Mouse (Mus musculus) neural tube, embryonic 11.5 days (tissue): ENCODE measurements at regions not wholly inside any gene's neighbourhood (a gene's known extent, or its start where the extent isn't known, plus 50 kb on each side); places are given as distances from the start of the nearest gene placed in this dataset.

ENCODE experiments used
- ATAC-seq: fragments of 200-750 bp; cut with Nextera tagmentation; 2 replicates; pipeline ENCODE4 v1.8.0; 2017; ENCODE audit warnings: moderate number of reproducible peaks, mild to moderate bottlenecking, moderate TSS enrichment, moderate library complexity; ENCODE audit not compliant: insufficient read depth, low FRiP score, low TSS enrichment
- DNase-seq: peaks from one replicate; pipeline ENCODE4 v3.0.0-alpha.2; 2015; ENCODE audit warnings: low spot score
- H3K27ac ChIP-seq: fragments of 300-500 bp; sonication (generic); 2 replicates; pipeline ENCODE4 v1.5.1; 2014; ENCODE audit warnings: low read depth, mild to moderate bottlenecking, low read length
- H3K27me3 ChIP-seq: fragments of 300-500 bp; sonication (generic); 2 replicates; pipeline ENCODE4 v1.6.1; 2014; ENCODE audit warnings: mild to moderate bottlenecking, low read length, mixed read lengths; ENCODE audit not compliant: control insufficient read depth, insufficient read depth
- H3K36me3 ChIP-seq: fragments of 300-500 bp; sonication (generic); 2 replicates; pipeline ENCODE4 v1.6.1; 2014; ENCODE audit warnings: mild to moderate bottlenecking, low read length, moderate library complexity, mixed read lengths; ENCODE audit not compliant: control insufficient read depth, insufficient read depth
- H3K4me1 ChIP-seq: fragments of 300-500 bp; sonication (generic); 2 replicates; pipeline ENCODE4 v1.6.1; 2014; ENCODE audit warnings: low read length, mixed read lengths; ENCODE audit not compliant: control insufficient read depth, insufficient read depth
- H3K4me2 ChIP-seq: fragments of 300-500 bp; sonication (generic); 2 replicates; pipeline ENCODE4 v1.6.1; 2014; ENCODE audit warnings: low read depth, mild to moderate bottlenecking, moderate library complexity
- H3K4me3 ChIP-seq: fragments of 300-500 bp; sonication (generic); 2 replicates; pipeline ENCODE4 v1.5.1; 2014; ENCODE audit warnings: low read depth, low read length
- H3K9ac ChIP-seq: fragments of 300-500 bp; sonication (generic); 2 replicates; pipeline ENCODE4 v1.6.1; 2014; ENCODE audit warnings: mild to moderate bottlenecking, low read length
- H3K9me3 ChIP-seq: fragments of 300-500 bp; sonication (generic); 2 replicates; pipeline ENCODE4 v1.6.1; 2016; ENCODE audit warnings: low read length; ENCODE audit not compliant: control insufficient read depth
- WGBS: fragments of 180-500 bp; shearing (Covaris S2); extraction: QIAGEN DNeasy Blood & Tissue Kit; methylation state at CpG from one replicate; pipeline ENCODE4 v1.1.7; 2014; 5-methylcytosine and 5-hydroxymethylcytosine counted together

- H3K9me3 ChIP-seq: no peaks in the 10 kb centered on the region
- 72% methylated on average over 5 of the region's 5 CpGs for WGBS
- no peaks in the 10 kb centered on the region for H3K27me3 ChIP-seq
- no peak for DNase-seq
- no peaks in the 10 kb centered on the region for H3K36me3 ChIP-seq
- no peak overlapping the region for H3K27ac ChIP-seq
- H3K9ac ChIP-seq: no peak overlapping the region
- H3K4me1 ChIP-seq: no peaks in the 10 kb centered on the region
- H3K4me3 ChIP-seq: no peak overlapping the region
- ATAC-seq: no peak
- no peak overlapping the region for H3K4me2 ChIP-seq
Measured at GRCm38 (mm10) chr4:110038696-110039095, 60.8 kb downstream of the Dmrta2 start.

DNA sequence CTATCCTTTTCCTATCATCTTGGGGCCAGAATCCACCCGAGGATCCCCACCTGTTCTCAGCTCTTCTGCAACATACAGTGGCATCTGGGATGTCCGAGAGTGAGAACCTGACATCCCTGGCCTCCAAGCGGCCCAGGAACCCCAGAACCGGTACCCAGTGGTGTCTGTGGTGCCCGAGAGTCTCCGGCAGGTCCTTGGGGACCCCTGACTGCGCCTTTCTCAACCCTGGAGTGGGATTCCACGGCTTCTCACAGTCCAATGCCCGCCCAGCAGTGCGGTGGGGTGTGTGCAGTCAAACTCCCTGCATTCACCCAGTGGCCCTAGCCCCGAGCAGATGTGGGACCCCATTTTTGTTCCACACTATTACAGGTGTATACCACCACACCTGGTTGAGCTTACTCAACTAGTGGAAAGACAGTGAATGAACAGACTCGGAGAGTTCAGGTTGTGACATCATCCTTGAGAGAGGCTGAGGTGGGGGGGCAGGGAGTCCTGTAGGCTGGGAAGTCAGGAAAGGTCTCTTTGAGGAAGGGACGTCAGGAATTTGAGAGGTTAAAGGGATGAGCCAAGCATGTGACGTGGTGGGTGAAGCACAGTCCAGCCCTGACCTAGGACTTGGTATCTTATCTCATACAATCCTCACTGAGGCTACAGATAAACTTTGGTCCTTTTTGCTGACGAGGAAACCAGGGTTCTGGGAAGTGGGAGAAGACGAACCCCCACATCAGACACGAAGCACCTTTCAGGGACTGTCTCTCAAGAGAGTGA is 67.2 kb downstream of the Dmrta2 start:
- Histone ChIP-seq H3K9ac (no peak overlapping the region), H3K4me1 (no peaks in the 10 kb centered on the region), H3K36me3 (no peaks in the 10 kb centered on the region), H3K4me2 (no peak overlapping the region), H3K27ac (no peak overlapping the region), H3K27me3 (no peaks in the 10 kb centered on the region), H3K9me3 (no peaks in the 10 kb centered on the region), H3K4me3 (no peak overlapping the region)
- no peak for DNase-seq
- no peak for ATAC-seq
- 82% methylated on average over 17 of the region's 17 CpGs for WGBS

DNA sequence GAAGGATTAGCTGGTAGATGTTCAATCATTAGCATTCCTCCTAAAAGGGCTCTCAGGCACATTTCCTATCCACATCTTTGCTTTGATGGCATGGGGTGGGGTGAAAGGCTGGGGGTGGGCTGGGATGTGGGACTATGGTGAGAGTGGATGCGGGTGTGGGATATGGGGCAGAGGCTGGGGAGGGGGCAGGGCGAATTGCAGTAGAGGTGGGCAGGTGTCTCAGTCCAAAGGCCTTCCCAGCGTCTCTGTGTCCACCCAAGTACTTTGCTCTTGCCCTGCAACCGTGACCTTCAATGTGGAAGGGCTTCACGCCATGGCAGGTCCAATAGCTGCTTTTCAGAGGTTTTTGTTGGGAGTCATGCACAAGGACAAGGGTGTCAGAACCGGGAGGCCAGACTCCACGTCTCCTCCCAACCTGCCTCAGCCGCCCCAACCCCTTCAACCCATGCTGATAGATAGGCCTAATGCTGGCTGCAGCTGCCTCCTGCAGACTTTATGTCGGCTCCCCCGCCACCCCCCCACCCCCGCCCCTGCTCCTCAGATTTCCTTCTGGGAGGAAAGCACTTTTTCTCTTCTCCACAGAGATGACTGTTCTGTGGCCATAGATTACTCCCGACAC is 67.9 kb downstream of the Dmrta2 start:
- 79% methylated on average over 12 of the region's 12 CpGs for WGBS
- no peak overlapping the region for H3K9ac ChIP-seq
- ATAC-seq (no peak), DNase-seq (no peak)
- H3K4me3 ChIP-seq: no peak overlapping the region
- no peak overlapping the region for H3K4me2 ChIP-seq
- no peaks in the 10 kb centered on the region for H3K9me3 ChIP-seq
- no peaks in the 10 kb centered on the region for H3K36me3 ChIP-seq
- H3K27me3 ChIP-seq: no peaks in the 10 kb centered on the region
- H3K27ac ChIP-seq: no peak overlapping the region
- H3K4me1 ChIP-seq: no peaks in the 10 kb centered on the region

DNA sequence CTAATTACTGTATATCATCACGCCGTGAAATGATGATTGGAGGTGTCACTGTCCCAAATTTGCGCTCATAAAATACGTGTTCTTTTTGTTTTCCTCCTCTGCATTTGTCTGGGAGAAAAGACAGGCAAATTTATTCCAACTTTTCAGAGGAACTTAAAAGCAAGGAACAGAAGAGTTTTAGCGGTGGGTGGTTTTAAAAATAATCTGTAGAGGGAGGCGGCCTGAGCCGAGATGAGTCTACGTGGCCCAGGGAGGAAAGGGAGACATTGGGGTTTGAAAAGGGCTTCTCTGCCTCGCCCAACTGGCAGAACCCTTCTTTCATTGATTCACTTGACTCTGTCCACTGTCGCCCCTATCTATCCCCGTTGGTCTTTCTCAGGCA is 68.4 kb downstream of the Dmrta2 start:
- Histone ChIP-seq H3K9ac (no peak overlapping the region), H3K4me3 (no peak overlapping the region), H3K4me1 (no peaks in the 10 kb centered on the region), H3K27me3 (no peaks in the 10 kb centered on the region), H3K36me3 (no peaks in the 10 kb centered on the region), H3K27ac (no peak overlapping the region), H3K9me3 (no peaks in the 10 kb centered on the region), H3K4me2 (no peak overlapping the region)
- 84% methylated on average over 11 of the region's 11 CpGs for WGBS
- DNase-seq: no peak
- ATAC-seq: no peak

- peak overlapping the region; percentile 56 for H3K9ac ChIP-seq
- no peak overlapping the region for H3K27ac ChIP-seq
- 3% methylated on average over 40 of the region's 40 CpGs for WGBS
- peak overlapping the region; percentile 31 for H3K4me3 ChIP-seq
- no peaks in the 10 kb centered on the region for H3K36me3 ChIP-seq
- no peaks in the 10 kb centered on the region for H3K9me3 ChIP-seq
- ATAC-seq: peak; percentile 95
- no peaks in the 10 kb centered on the region for H3K27me3 ChIP-seq
- peaks cover 6% of the 10 kb centered on the region; the same call in 1 of the 2 replicates for H3K4me1 ChIP-seq
- H3K4me2 ChIP-seq: peak overlapping the region; percentile 55
- peak; percentile 94 for DNase-seq
Measured at GRCm38 (mm10) chr4:110050393-110051280, 72.8 kb downstream of the Dmrta2 start.

DNA sequence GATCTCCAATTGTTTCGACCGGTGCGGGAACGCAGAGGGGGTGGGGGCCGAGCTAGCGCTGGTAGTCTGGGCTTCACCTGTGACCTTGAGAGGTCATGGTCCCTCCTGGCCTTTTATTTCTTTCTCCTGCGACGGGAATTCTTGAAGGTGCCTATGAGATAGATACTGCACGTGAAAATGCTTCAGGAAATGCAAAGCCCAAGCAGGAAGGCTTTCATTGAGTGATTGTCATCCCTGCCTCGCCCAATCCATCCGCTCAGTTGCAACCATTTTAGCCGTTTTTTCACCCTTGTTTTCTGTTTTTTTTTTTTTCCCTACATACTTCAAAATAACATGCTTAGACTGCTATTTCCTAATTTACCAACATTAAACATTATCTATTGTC is 73.4 kb downstream of the Dmrta2 start:
- no peak overlapping the region; the same call in 1 of the 2 replicates for H3K27ac ChIP-seq

DNA sequence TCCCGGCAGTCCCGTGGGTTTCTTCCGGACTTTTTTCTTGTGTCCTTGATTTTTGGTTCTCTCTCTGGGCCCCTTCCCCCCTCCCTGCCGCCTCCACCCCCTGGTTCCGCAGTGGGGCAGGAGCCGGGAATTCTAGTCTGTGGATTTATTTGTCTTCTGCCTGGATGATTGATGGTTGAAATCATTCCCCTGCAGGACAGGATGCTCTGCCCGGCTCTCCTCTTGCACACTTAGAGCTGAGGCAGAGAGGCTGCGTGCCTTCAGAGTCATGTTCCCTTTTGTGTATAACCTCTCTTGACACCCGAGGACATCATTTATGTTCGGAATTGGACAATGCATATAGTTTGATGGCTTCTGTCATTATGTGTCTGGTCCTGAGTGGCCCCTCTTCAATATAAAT is 74.0 kb downstream of the Dmrta2 start:
- 41% methylated on average over 10 of the region's 10 CpGs for WGBS
- DNase-seq: peak; percentile 25
- no peak overlapping the region for H3K4me2 ChIP-seq

More for the DNA sequence above, 73.4 kb downstream of the Dmrta2 start:
- Histone ChIP-seq H3K4me3 (peak overlapping the region; percentile 31), H3K4me2 (peak overlapping the region; percentile 55), H3K9me3 (no peaks in the 10 kb centered on the region), H3K4me1 (peaks cover 6% of the 10 kb centered on the region; the same call in 1 of the 2 replicates), H3K27me3 (no peaks in the 10 kb centered on the region), H3K9ac (peak overlapping the region; percentile 56), H3K36me3 (no peaks in the 10 kb centered on the region)
- DNase-seq (no peak), ATAC-seq (no peak; the same call in 1 of the 2 replicates)
- WGBS: 15% methylated on average over 12 of the region's 12 CpGs

GRCm38 (mm10) chr4:110052998-110053397 is 75.1 kb downstream of the Dmrta2 start:
- Histone ChIP-seq H3K9ac (no peak overlapping the region), H3K9me3 (no peaks in the 10 kb centered on the region), H3K27me3 (no peaks in the 10 kb centered on the region), H3K4me2 (no peak overlapping the region), H3K4me1 (peaks cover 6% of the 10 kb centered on the region; the same call in 1 of the 2 replicates), H3K4me3 (no peak overlapping the region), H3K27ac (no peak overlapping the region), H3K36me3 (no peaks in the 10 kb centered on the region)
- WGBS: 83% methylated on average over 4 of the region's 4 CpGs
- ATAC-seq: no peak
- no peak for DNase-seq

More for the DNA sequence above, 74.0 kb downstream of the Dmrta2 start:
- peak overlapping the region; percentile 5; the same call in 1 of the 2 replicates for H3K9ac ChIP-seq
- peaks cover 6% of the 10 kb centered on the region; the same call in 1 of the 2 replicates for H3K4me1 ChIP-seq
- no peaks in the 10 kb centered on the region for H3K36me3 ChIP-seq
- no peaks in the 10 kb centered on the region for H3K27me3 ChIP-seq
- H3K9me3 ChIP-seq: no peaks in the 10 kb centered on the region
- H3K27ac ChIP-seq: peak overlapping the region; percentile 62; the same call in 1 of the 2 replicates
- ATAC-seq: no peak
- no peak overlapping the region for H3K4me3 ChIP-seq
